Mouse (Mus musculus): ENCODE measurements around the gene Capn13.
"Not testable (repeated sequence)": the region's sequence is repeated elsewhere in the genome, so short reads cannot be mapped to it uniquely, and the experiment has no call there.

Gene Capn13

GRCm38 (mm10) chr17:73342673-73343072, 58.0 kb downstream of the Capn13 start:
- DNase-seq (ENCODE audit: low read depth): no peak

- DNase-seq (ENCODE audit: low read depth): no peak
Measured at GRCm38 (mm10) chr17:73329071-73329470, 71.6 kb downstream of the Capn13 start.

DNA sequence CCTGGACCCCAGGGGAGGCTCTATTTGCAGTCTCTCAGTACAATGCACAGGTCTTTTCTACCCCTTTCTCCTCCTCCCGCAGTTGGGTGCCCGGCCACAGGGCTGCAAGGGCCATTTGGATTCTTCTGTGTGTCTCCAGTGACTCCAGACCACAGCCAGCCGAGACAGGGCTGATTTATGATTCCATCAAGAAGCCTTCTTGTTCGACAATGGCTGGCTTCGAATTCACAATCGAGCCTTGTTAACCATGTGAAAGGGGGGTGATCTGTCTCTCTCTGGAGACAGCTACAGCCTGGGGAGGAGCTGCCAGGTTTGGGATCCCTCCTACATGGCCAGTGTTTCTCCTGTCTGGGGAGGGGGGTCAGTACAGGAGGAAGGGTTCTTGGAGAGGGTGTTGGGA, 75.4 kb downstream of the Capn13 start:
- no peak for DNase-seq (ENCODE audit: low read depth)

DNA sequence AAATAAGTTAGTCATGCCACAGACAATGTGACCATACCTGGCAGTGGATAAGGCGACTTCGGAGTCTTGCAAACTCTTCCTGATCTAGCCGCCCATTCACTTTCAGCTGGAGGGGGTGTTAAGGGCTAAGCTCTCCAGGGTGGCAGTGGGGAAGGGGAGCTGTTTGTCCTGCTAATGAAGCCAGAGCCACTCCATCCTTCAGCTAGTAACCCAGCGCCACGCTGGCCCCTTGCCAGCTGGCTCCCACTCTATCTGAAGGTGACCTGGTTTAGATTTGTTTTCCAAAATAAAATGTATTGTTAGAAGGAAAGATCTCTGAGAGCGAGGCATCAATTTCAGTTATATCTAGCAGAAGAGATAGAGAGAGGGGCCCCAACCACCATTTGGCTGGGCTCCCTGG, 75.9 kb downstream of the Capn13 start:
- no peak for DNase-seq (ENCODE audit: low read depth)

DNA sequence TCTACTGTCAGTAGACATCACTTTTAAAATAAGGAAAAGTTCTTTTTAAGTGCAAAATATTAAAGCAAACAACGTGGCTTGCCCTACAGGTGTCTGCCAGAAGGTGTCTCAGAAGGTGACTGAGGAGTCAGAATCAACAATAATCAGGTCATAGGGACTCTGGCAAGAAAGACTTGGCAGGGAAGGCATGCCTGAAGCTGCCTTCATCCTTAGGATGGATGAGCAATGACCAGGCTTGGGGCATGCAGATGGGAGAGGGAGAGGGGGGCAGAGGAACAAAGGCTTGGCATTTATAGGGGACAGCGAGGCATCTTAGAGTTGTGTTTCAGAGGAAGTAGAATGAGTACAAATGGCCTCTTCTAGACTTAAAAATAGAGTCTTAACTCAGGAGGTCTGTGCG, 76.7 kb downstream of the Capn13 start:
- DNase-seq (ENCODE audit: low read depth): no peak

- no peak for DNase-seq (ENCODE audit: low read depth)
Measured at GRCm38 (mm10) chr17:73314786-73315185, 85.9 kb downstream of the Capn13 start.

- no peak for DNase-seq (ENCODE audit: low read depth)
Measured at GRCm38 (mm10) chr17:73311491-73311890, 89.2 kb downstream of the Capn13 start.

DNA sequence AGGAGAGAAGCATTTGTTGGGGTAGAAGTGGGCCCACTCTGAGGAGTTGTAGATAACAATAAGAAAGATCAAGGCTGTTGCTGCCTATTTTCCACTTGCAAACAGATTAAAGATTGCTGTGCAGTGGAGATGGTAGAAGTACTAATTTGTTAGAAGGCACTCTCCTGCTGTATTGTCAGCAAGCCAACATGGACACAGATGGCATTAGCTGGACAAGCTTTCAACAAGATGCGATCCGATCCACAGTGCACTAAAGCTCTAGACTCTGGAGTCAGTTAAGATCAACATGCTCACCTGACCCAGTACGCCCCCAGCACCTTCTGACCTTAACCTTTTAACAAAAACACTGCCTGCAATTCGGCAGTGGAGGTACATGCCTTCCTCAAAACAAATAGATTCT, 92.0 kb downstream of the Capn13 start:
- no peak for DNase-seq (ENCODE audit: low read depth)

GRCm38 (mm10) chr17:73306626-73307025, 94.0 kb downstream of the Capn13 start:
- DNase-seq (ENCODE audit: low read depth): no peak

DNA sequence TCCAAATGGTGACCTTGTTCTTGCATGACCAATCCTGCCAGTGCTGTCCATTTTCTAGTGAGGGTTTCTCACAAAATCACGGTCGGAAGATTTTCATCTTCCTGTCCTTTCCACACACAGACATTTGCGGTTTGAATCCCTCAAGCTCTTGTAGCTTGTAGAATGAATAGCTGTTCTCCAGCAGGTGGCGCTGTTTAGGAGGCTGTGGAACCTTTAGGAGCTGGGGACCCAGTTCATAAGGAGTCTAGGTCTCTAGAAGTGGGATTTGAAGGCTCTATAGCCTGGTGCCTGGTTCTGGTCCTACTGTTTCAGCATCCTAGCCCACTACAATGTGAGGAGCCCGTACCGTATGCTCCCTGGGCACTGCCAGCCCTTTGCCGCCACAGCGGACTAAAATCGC, 95.0 kb downstream of the Capn13 start:
- DNase-seq (ENCODE audit: low read depth): peak; percentile 55

GRCm38 (mm10) chr17:73304086-73304812, 96.4 kb downstream of the Capn13 start:
- DNase-seq (ENCODE audit: low read depth): no peak

DNA sequence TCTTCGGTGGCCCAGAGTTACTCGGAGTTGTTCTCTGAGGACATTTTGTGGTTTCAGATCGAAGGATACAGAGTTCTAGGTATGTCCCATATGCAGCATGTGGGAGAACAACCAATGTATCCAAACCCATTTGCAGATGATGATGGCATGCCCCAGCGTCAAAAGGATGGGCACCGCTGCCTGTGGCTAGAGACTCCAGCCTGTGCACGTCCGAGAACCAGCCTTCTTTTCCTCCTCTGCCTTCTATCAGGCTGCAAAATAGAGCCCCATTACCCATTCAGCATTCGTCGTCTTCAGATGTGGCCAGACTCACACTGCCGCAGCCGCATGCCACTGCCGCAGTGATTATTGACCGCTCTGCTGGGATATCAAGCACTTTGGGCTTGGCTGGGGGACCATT, 97.0 kb downstream of the Capn13 start:
- no peak for DNase-seq (ENCODE audit: low read depth)

- DNase-seq (ENCODE audit: low read depth): peak; percentile 50
Measured at GRCm38 (mm10) chr17:73303217-73303616, 97.4 kb downstream of the Capn13 start.

GRCm38 (mm10) chr17:73302104-73302503, 98.6 kb downstream of the Capn13 start:
- DNase-seq (ENCODE audit: low read depth): peak; percentile 62

DNA sequence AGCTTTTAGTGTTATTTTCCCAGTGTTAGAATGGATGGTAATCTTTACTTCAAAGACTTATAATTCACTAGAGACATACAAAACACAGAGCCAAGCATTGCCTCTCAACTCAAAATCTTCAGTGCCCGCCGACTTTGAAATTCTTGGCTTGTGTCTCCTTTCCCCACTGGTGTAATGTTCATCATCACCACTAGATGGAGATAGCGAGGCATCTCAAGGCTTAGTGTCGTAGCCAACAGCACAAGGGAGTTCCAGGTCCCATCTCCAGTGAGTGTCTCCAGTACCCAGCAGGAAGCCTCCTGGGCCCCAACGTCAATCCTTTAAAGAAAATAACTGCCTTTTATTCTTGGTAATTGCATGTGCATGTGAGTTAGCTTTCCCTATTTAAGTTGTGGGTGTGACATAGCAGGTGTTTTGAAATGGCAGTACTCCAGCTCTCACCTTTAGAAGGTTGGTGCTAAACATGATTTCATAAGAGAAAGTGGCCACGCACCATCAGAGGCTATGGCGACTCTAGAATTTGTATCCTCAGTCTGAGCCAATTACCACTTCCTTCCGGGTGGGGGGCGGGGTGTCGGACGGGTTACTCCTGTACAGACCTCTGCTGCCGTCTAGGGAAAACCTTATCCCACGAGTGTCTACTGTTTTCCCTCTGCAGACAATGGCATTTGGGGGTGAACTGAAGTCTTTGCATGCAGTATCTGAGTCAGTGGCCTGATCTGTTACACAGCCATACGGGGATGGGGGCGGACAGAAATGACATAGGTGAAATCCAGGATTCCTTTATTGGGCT, 99.2 kb downstream of the Capn13 start:
- DNase-seq (ENCODE audit: low read depth): peak; percentile 70

DNA sequence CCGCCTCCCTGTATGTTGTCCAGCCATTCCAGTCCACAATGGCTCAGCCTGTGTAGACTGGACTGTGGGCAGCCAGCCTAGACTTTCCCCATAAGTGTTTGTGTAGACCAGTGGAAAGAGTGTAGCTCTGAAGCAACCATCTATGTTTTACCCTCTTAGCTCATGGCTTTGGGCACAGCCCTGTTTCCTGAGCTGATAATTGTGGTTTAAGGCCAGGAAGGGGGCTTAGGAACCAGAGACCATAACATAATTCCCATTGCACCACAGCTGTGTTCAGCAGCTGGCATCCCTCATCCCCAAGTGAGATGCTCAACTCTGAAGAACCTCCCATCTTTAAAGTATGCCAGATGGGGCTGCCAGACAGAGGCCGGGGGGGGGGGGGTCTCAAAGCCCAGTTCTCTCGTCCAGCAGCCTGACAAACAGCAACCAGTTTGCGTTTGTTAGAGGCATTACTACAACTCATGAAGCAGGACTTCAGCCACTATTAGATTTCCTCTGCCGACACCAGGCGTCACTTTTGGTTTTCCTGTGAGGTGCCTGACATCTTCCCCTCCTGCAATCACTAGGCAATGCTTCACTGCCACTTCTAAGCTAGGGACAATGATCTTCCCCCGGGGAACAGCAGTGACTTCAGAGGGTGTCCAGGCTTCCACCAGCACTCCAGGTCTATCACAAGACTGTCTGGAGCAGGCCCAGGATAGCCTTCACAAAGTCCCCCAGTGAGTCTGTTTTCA, 100.4 kb downstream of the Capn13 start:
- DNase-seq (ENCODE audit: low read depth): no peak

- DNase-seq (ENCODE audit: low read depth): no peak
Measured at GRCm38 (mm10) chr17:73298981-73299380, 101.7 kb downstream of the Capn13 start.

DNA sequence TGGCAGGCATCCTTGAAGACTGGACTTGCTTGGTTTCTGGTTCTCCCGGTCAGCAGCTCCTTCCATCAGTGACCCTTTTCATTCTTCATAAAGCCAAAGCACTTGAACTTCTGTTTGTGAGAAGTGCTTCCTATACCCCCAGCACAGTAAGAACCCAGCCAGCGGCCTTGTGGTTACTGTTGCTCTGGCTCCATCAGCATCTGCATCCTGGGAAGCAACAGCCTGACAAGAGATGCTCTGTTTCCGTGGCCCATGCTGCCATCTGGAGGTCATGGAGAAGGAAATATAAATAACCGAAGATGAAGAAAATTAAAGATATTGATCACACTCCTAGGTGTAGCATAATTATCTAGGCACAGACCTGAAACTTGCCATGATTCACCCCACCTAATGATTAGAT, 103.8 kb downstream of the Capn13 start:
- peak; percentile 28 for DNase-seq (ENCODE audit: low read depth)

- DNase-seq (ENCODE audit: low read depth): no peak
Measured at GRCm38 (mm10) chr17:73293237-73293636, 107.4 kb downstream of the Capn13 start.

DNA sequence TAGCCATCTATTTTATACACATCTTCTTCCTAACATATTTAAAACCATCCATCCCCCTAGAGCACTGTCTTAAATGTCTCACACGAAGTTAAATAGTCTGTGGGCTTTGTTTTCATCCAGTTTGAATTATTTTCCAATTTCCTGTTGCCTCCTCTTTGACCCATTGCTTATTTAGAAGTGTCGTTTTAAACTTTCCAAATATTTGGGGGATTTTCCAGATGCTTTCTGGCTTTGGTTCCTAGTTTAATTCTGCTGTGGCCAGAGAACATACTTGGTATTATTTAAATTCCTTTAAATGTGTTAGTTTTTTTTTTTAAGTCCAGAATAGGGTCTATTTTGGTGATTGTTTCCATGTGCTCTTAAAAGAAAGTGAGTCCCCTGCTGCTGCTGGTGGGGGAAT, 116.4 kb downstream of the Capn13 start:
- no peak for DNase-seq (ENCODE audit: low read depth)

GRCm38 (mm10) chr17:73282702-73283101, 118.0 kb downstream of the Capn13 start:
- DNase-seq (ENCODE audit: low read depth): not testable (repeated sequence)

GRCm38 (mm10) chr17:73277770-73278169, 122.9 kb downstream of the Capn13 start:
- DNase-seq (ENCODE audit: low read depth): no peak

GRCm38 (mm10) chr17:73275066-73275465, 125.6 kb downstream of the Capn13 start:
- DNase-seq (ENCODE audit: low read depth): no peak
